Mouse (Mus musculus): ENCODE results near the gene Trak1.
A peak's percentile ranks its signal among the peaks of the same experiment; 100 is the strongest.

The Trak1 gene

DNA sequence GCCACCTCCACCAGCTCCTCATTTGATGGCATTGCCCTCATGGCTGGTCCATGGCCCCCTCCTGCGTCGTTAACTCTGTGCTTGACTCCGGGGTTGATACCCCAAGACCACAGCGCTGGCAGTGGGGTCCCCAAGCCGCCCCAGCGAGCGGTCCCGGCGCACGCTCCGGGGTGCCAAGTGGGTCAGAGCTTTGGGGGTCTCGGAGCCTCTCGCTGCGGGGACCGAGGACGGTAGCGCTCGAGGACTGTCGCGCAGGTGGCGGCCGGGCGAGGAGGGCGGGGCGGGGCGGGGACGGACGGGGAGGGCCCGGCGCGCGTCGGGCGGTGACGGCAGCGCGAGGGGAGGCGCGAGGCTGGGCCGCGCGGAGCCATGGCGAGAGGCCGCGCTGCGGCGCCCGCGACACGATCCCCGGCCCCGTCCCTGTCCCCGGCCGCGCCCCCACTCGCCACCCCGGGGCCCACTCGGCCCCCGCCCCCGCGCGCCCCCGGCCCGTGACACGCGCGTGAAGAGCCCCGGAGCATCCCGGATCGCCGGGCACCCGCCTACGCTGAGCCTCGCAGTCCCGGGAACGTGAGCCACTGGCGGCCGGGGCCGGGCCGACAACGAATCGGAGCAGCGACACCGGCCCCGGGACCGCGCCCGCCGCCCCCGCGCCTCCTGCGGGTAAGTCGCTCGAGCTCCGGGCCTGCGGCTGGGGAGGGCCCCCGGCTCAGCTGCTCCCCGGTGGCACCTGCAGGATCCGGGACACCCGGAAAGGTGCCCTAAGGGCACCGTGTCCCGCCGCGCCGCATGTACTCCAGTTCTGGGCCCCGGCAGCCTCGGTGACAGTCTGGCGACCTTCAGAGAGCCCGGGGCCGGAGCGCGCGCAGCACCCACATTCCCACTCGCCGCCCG lies at the start of gene Trak1:
Gene Trak1, plus strand, starts transcription at position 332 of the 894 bp plus-strand sequence.
- DNase-seq, result peak; percentile 67 to 83

- DNase-seq, result peak; percentile 89 to 94
These were observed 49.1 kb upstream of the Trak1 start for GRCm38 (mm10) chr9:121247956-121248775.

DNA sequence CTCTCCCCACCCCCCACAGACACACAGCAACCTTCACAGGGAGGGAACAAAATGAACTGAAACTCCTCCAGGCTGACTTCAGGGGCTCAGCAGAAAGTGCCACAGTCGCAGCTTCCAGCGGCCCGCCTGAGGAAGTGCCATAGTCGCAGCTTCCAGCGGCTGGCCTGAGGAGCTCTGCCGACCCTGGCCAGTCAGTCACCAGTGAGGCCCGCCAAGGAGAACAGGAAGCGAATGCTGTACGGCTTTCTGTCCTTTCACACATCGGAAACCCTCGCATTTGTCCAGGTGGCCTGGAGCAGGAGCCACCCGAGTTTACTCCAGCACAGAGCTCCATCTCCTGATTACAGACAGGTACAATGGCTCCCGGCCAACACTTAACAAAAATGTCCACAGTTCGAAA lies 47.5 kb upstream of the Trak1 start:
- peak in 1 of 2 experiments; percentile 6 for DNase-seq

DNA sequence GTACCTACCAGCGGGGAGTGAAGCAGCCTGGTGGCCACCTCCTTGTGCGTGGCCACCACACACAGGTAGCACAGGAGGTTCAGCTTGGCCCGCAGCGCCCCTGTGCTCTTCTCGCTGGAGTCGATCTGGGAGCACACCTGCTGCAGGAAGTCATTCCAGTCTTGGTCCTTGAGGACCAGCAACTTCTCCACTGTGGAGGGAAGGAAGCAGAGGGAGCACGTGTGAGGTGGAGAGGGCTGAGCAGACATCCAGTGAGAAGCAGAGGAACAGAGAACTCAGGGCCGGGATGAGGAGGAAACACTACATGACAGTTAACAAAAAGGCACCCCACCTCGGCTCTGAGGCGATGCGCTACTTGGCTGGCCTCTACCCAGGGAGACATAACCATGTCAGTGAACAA lies 46.4 kb upstream of the Trak1 start:
- DNase-seq, result peak in 1 of 2 experiments; percentile 1

DNA sequence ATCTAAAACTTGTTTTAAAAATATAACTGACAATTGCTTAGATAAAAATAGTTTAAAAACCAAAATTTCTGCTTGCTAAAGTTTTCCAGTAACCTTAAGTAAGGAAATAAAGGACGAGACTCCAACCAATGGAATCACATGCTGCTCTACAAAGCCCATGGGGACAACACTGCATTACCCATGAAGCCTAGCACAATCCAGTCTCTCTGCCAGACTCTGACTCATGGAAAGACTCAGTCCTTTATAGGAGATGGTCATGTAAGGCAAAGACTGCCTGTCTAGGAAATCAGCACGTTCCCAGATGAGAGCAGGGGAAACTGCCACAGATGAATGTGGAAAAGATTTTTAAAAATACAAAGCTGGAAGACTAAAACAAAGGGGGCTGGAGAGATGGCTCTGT lies 43.3 kb upstream of the Trak1 start:
- DNase-seq, result peak in 1 of 2 experiments; percentile 0

DNA sequence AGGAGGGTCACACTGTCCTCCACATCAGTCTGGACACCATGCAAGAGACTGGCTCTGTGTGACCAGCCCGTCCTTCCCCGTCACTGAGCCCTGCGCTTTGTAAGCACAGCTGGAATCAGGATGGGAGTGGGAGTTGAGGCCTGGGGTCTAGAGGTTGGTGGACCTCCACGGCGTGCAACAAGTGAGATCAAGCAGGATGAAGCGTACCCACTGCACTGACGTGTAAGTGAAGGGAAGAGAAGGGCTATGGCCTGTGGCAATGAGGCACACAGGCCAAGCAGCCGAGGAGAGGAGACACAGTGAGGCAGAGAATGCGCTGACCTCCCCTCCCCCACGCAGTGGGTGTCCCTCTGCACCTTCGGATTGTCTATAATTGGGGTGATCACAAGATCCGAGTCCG lies 42.5 kb upstream of the Trak1 start:
- DNase-seq, result peak in 1 of 2 experiments; percentile 2

DNA sequence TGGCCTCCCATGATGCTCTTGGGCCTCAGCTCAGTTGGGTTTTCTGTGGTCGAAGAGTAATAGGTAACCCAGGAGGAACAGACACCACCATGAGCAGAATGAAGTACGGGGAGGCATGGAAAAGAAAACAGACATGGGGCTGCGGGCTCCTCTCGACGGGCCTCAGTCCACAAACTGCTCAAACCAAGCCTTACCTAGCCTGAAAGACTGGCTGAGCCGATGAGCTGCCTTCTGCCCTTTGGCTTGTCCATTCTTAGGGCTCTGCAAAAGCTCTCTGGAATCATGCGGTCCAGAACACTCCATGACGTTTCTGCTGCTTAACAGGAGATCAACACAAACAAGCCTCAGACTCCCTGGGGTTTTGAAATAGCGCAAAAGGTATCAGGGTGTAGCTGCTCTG lies 40.2 kb upstream of the Trak1 start:
- DNase-seq, result no peak

- DNase-seq, result no peak
These were observed 32.0 kb upstream of the Trak1 start for GRCm38 (mm10) chr9:121265307-121265706.

DNA sequence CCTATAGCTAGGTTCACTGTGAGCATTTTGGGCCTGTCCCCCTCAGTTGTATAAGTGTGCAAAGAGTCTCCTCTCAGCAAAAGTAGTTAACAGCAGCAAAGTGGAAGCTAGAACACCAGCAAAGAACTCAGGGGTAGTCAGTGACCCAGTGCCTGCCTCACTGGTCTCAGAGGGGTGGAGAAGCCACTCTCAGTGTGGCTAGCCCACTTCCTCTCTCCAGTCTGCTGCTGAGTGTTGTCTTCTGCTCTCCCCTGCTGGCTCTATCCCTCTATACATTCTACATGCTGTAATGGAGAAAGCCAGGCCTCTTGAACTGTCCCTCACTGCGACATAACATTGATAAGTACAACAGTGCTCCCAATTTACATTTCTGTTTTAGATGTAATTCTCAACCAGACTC lies 26.2 kb upstream of the Trak1 start:
- no peak for DNase-seq

GRCm38 (mm10) chr9:121271561-121271960 lies 25.7 kb upstream of the Trak1 start:
- no peak for DNase-seq

GRCm38 (mm10) chr9:121276745-121277117 lies 20.6 kb upstream of the Trak1 start:
- no peak for DNase-seq

- DNase-seq, result peak; percentile 93 to 94
These were observed 19.9 kb upstream of the Trak1 start, which contains the start of gene Ulk4 for GRCm38 (mm10) chr9:121277118-121278060. Gene Ulk4 (minus strand): TSS chr9:121277197.

- DNase-seq, result peak in 1 of 2 experiments; percentile 20
These were observed 18.1 kb upstream of the Trak1 start for GRCm38 (mm10) chr9:121279216-121279615.

- DNase-seq, result peak in 1 of 2 experiments; percentile 16
These were observed 15.4 kb upstream of the Trak1 start for GRCm38 (mm10) chr9:121281891-121282290.

DNA sequence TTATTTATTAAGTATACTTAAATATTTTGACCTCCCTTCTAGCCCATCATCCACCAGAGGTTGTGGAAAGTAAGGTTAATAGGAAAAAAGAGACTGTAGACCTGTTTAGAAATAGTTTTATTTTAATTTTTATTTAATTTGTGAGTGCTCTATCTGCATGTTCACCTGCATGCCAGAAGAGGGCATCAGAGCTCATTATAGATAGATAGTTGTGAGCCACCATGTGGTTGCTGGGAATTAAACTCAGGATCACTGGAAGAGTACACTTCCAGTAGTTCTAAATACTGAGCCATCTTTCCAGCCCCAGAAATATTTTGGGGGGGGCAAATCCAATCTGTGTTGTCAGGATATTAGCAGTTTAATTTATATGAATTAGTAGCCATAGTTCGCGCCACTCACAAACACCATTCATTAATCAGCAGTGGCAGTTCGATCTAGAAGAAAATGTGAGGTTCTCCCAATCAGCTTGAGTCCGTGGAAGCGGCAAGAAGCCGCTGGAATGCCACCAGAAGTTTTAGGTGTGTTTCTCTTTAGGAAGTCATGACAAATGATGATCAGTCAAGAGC lies 13.6 kb upstream of the Trak1 start:
- DNase-seq, result peak in 1 of 2 experiments; percentile 42

- peak; percentile 56 to 70 for DNase-seq
These were observed 12.9 kb upstream of the Trak1 start for GRCm38 (mm10) chr9:121284422-121284821.

DNA sequence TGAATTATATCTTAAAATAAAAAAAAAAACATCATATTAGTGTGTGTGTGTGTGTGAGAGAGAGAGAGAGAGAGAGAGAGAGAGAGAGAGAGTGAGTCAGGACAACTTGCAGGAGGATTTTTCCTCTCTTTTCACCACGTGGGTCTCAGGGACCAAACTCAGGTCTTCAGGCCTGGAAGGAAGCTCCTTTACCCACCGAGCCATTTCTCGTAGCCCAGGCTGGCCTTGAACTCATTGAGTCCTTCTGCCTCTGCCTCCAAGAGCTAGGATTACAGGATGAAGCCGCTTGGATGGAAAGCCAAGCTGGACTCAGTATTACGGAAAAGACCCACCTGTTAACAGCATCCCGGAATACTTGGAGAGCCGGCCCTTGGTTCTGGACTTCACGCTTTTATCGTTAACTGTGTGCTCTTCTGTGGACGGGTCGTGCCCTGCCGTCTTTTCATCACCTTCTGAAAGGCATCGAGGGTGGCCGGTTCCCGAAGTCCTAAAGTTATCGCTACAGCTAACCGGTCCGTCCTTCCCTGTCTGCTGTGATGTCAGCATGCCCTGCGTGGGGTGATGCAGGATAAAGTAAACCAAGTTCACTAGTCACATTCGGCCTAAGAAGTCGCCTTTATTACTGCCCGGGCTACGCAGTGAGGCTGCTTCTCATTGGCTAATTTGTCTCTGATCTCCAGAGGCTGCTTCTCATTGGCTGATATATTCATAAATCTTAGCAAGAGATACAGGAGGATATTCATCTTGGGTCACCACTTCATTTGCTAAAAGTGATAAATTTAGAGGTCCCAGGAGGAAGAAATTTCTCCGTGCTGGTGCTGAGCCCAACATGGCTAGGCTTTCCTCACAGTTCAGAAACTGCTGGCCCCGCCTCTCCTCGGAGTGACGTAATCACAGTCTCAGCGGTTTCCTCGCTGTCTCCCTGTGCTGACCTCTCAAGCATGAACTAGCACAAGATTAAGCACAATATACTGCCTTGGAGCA lies 11.7 kb upstream of the Trak1 start:
- peak; percentile 69 to 70 for DNase-seq

GRCm38 (mm10) chr9:121286325-121286901 lies 10.9 kb upstream of the Trak1 start:
- DNase-seq, result no peak

DNA sequence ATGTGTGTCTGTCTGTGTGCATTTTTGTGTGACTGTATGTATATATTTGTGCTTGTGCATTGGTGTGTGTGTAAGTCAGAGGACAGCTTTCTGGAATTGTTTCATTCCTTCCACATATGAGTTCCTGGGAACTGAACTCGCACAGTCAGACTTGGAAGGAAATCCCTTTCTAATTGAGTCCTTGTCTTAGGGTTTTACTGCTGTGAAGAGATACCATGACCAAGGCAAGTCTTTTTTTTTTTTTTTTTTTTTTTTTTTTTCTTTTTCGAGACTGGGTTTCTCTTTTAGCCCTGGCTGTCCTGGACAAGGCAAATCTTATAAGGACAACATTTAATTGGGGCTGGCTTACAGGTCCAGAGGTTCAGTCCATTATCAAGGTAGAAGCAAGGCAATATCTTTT lies 6.0 kb upstream of the Trak1 start:
- DNase-seq, result no peak

GRCm38 (mm10) chr9:121293187-121293586 lies 4.1 kb upstream of the Trak1 start:
- DNase-seq, result no peak
